8 mouse cellular contexts compared by ENCODE assay signal in the genomic region with DNA sequence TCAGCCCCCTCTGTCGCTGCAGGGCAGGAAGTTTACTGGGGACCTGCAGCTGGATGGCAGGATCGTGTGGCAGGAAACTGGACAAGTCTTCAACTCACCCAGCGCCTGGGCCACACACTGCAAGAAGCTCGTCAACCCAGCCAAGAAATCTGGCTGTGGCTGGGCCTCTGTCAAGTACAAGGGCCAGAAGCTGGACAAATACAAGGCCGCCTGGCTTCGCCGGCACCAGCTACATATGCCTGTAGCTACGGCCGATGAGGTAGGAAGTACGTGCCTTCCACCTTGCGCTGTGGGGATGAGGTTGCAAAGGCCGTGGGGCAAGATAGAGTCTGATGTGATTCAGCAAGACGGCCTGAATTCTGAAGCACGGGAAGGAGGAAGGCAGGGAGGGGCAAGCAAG. TPM values are rescaled to one million over a fixed set of nuclear protein-coding genes. Genes with fewer than 3 reads are reported as not detected.
DNase-seq lines count a peak whose midpoint lies in the region; ATAC-seq and TF ChIP-seq lines count a peak whose summit lies in the region.

No protein-coding gene starts in this region.

- no peak for TF ChIP-seq CTCF in C2C12 (IDR thresholded peaks at IDR 0.05; ENCODE audit: control insufficient read depth, insufficient read depth, insufficient read length)

- no peaks in the 10 kb centered on the region for H3K9me3 ChIP-seq in forebrain, embryonic 16.5 days (ENCODE audit: control insufficient read depth, low read length)
- no peaks in the 10 kb centered on the region for H3K9me3 ChIP-seq in liver, embryonic 16.5 days (replicated peaks; ENCODE audit: control insufficient read depth, low read length)

- peak overlapping the region; percentile 95 for H3K4me2 ChIP-seq in forebrain, embryonic 16.5 days (ENCODE audit: low read length)
- H3K4me2 ChIP-seq in liver, embryonic 16.5 days (ENCODE audit: low read depth, low read length), result peak overlapping the region; percentile 87

- intact Hi-C loops in left cerebral cortex, postnatal 36 days (cut with DNase I), result loop anchor here (5.0 kb wide), 1 partner anchor 33 kb away; no protein-coding TSS in a partner anchor

- peak overlapping the region; percentile 93 for H3K9ac ChIP-seq in forebrain, embryonic 16.5 days (replicated peaks; ENCODE audit: low read depth, low read length)
- no peak overlapping the region for H3K9ac ChIP-seq in liver, embryonic 16.5 days (ENCODE audit: low read depth, low read length)

- peak; percentile 92 for DNase-seq in heart, adult 11 months
- DNase-seq in heart, adult 9 months (ENCODE audit: low spot score in 2 of 2), result no peak
- DNase-seq in left cerebral cortex, postnatal 36 days (ENCODE audit: low spot score in 2 of 2), result no peak
- no peak for DNase-seq in MN1 (ENCODE audit: low spot score)
- no peak for DNase-seq in lung, adult 18-20 months

- H3K4me1 ChIP-seq in forebrain, embryonic 16.5 days (replicated peaks; ENCODE audit: control insufficient read depth, insufficient read depth, low read length), result peaks cover 32% of the 10 kb centered on the region
- peaks cover 26% of the 10 kb centered on the region for H3K4me1 ChIP-seq in liver, embryonic 16.5 days (ENCODE audit: control insufficient read depth, low read depth, low read length)

- H3K36me3 ChIP-seq in C2C12 (ENCODE audit: control insufficient read depth, insufficient read depth), result peaks cover 16% of the 10 kb centered on the region
- H3K36me3 ChIP-seq in forebrain, embryonic 16.5 days (ENCODE audit: control insufficient read depth, insufficient read depth), result peaks cover 3% of the 10 kb centered on the region
- H3K36me3 ChIP-seq in liver, embryonic 16.5 days (ENCODE audit: control insufficient read depth, insufficient read depth), result no peaks in the 10 kb centered on the region

- WGBS in forebrain, embryonic 16.5 days, result 67% methylated on average over 14 of the region's 14 CpGs
- 57% methylated on average over 14 of the region's 14 CpGs for WGBS in liver, embryonic 16.5 days (ENCODE audit: insufficient replicate concordance)

- no peaks in the 10 kb centered on the region for H3K27me3 ChIP-seq in C2C12 (ENCODE audit: control insufficient read depth, insufficient read depth, insufficient read length)
- no peaks in the 10 kb centered on the region for H3K27me3 ChIP-seq in forebrain, embryonic 16.5 days (replicated peaks; ENCODE audit: control insufficient read depth, insufficient read depth, low read length)
- no peaks in the 10 kb centered on the region; the same call in 1 of the 2 replicates for H3K27me3 ChIP-seq in liver, embryonic 16.5 days (ENCODE audit: control insufficient read depth, insufficient read depth, low read depth, low read length)

- no peak for ATAC-seq in forebrain, embryonic 16.5 days
- ATAC-seq in liver, embryonic 16.5 days (ENCODE audit: low read depth), result no peak

- no peaks in the 10 kb centered on the region for H3K79me3 ChIP-seq in C2C12 (ENCODE audit: low read depth)

- no peak overlapping the region for H3K27ac ChIP-seq in forebrain, embryonic 16.5 days (ENCODE audit: low read length)
- no peak overlapping the region for H3K27ac ChIP-seq in liver, embryonic 16.5 days (ENCODE audit: low read length)

- H3K79me2 ChIP-seq in C2C12 (ENCODE audit: control insufficient read depth, insufficient read depth), result peaks cover 19% of the 10 kb centered on the region

- peak overlapping the region; percentile 12 for H3ac ChIP-seq in C2C12 (ENCODE audit: control insufficient read depth, insufficient read length, low read depth)

- H3K4me3 ChIP-seq in C2C12 (ENCODE audit: insufficient read depth, poor library complexity, severe bottlenecking), result peak overlapping the region; percentile 69
- peak overlapping the region; percentile 86 for H3K4me3 ChIP-seq in forebrain, embryonic 16.5 days (replicated peaks; ENCODE audit: low read length)
- peak overlapping the region; percentile 79; the same call in 1 of the 2 replicates for H3K4me3 ChIP-seq in liver, embryonic 16.5 days (ENCODE audit: low read depth, low read length)

TF ChIP-seq in C2C12, 6 proteins besides CTCF, POLR2A, EP300 and RAD21:
- TF ChIP-seq USF1 (IDR thresholded peaks at IDR 0.05; ENCODE audit: low read depth) (no peak), FOSL1 (IDR thresholded peaks at IDR 0.05; ENCODE audit: insufficient read depth, low read length, poor library complexity, severe bottlenecking) (no peak), MYOG (IDR thresholded peaks at IDR 0.05; ENCODE audit: control insufficient read depth, extremely low read depth, insufficient read length) (no peak), CEBPB (IDR thresholded peaks at IDR 0.05; ENCODE audit: low read depth) (no peak), MYOD1 (IDR thresholded peaks at IDR 0.05; ENCODE audit: control insufficient read depth, insufficient read length, low read depth) (no peak), MAX (IDR thresholded peaks at IDR 0.05) (no peak)

RNA-seq across cellular contexts. Expression of gene Mpnd, which starts 4.7 kb away (rescaled TPM):
- 55.4 TPM for polyA plus RNA-seq in C2C12 (2012; fragmentation: generic; extraction: Trizol)
- polyA plus RNA-seq in forebrain, embryonic 16.5 days (2015; fragmentation: Nextera tagmentation; extraction: Ambion mirVana), result 152 and 157 TPM in 2 replicates
- polyA plus RNA-seq in liver, embryonic 16.5 days (2015; fragmentation: Nextera tagmentation; extraction: Ambion mirVana), result 14.9 and 16.2 TPM in 2 replicates
- total RNA-seq in left cerebral cortex, postnatal 36 days (2021), result 100 to 1,000 TPM in 1 of 2 experiments, 10 to 100 TPM in 1; 92.7 to 105 TPM

RNA-seq across cellular contexts. Expression of gene Stap2, which starts 4.9 kb away (rescaled TPM):
- polyA plus RNA-seq in C2C12 (2012; fragmentation: generic; extraction: Trizol), result 0.48 TPM
- polyA plus RNA-seq in forebrain, embryonic 16.5 days (2015; fragmentation: Nextera tagmentation; extraction: Ambion mirVana), result 5.5 and 6.6 TPM in 2 replicates
- 3.5 and 4.5 TPM in 2 replicates for polyA plus RNA-seq in liver, embryonic 16.5 days (2015; fragmentation: Nextera tagmentation; extraction: Ambion mirVana)
- 1 to 10 TPM; 2.3 to 3.1 TPM for total RNA-seq in left cerebral cortex, postnatal 36 days (2021)

RNA-seq across cellular contexts. Expression of gene Fsd1, which starts 23.9 kb away (rescaled TPM):
- 1.2 TPM for polyA plus RNA-seq in C2C12 (2012; fragmentation: generic; extraction: Trizol)
- 144 and 179 TPM in 2 replicates for polyA plus RNA-seq in forebrain, embryonic 16.5 days (2015; fragmentation: Nextera tagmentation; extraction: Ambion mirVana)
- polyA plus RNA-seq in liver, embryonic 16.5 days (2015; fragmentation: Nextera tagmentation; extraction: Ambion mirVana), result 0.22 and 0.26 TPM in 2 replicates
- total RNA-seq in left cerebral cortex, postnatal 36 days (2021), result 10 to 100 TPM; 75.0 to 97.4 TPM

RNA-seq across cellular contexts. Expression of gene Sh3gl1, which starts 26.2 kb away (rescaled TPM):
- polyA plus RNA-seq in C2C12 (2012; fragmentation: generic; extraction: Trizol), result 83.9 TPM
- polyA plus RNA-seq in forebrain, embryonic 16.5 days (2015; fragmentation: Nextera tagmentation; extraction: Ambion mirVana), result 125 and 126 TPM in 2 replicates
- polyA plus RNA-seq in liver, embryonic 16.5 days (2015; fragmentation: Nextera tagmentation; extraction: Ambion mirVana), result 44.9 and 46.0 TPM in 2 replicates
- total RNA-seq in left cerebral cortex, postnatal 36 days (2021), result 10 to 100 TPM; 39.3 to 45.1 TPM

RNA-seq across cellular contexts. Expression of gene Chaf1a, which starts 30.0 kb away (rescaled TPM):
- polyA plus RNA-seq in C2C12 (2012; fragmentation: generic; extraction: Trizol), result 39.9 TPM
- polyA plus RNA-seq in forebrain, embryonic 16.5 days (2015; fragmentation: Nextera tagmentation; extraction: Ambion mirVana), result 10.6 and 12.6 TPM in 2 replicates
- 14.5 TPM in 2 replicates for polyA plus RNA-seq in liver, embryonic 16.5 days (2015; fragmentation: Nextera tagmentation; extraction: Ambion mirVana)
- 1 to 10 TPM; 2.2 to 2.7 TPM for total RNA-seq in left cerebral cortex, postnatal 36 days (2021)

Comparison
In these comparisons a context has a peak if more than half of its experiments do, and no peak if none do; other contexts are left out.
1. RNA of gene Fsd1, which starts 23.9 kb away (polyA plus RNA-seq): 144 to 179 TPM in forebrain, embryonic 16.5 days; 1.2 TPM in C2C12 (single experiment) and 0.22 to 0.26 TPM in liver, embryonic 16.5 days; every median in the first group is over 10 times any median in the second.
2. Peak in every context shown above with its lines, with median percentiles within 50 percentile points of each other: H3K4me3 ChIP-seq.